Mouse (Mus musculus) cerebellum, adult 9-10 months (tissue): ENCODE data around the gene Dusp28.

Experiments used
- DNase-seq: peaks from one replicate; pipeline ENCODE4 v3.0.0; 2022

Gene Dusp28

DNA sequence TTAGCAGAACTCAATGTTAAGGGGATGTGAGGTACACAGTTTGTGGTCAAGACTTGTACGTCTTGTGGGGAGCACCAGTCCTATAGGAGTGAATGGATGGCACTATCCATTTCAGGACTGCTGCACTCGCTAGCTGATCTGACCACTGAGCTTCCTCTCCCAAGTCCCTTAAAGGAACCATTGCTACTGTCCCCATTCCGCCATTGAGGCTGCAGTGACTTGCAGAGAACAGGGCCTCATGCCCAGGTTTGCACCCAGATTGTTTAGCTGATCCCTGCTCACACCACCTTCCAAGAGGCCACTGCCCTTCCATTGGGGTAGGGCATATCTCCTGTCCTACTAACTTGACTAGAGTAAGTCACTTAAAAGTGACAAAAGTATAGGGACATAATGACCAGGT is 1.9 kb downstream of the Dusp28 start:
- peak; percentile 56 for DNase-seq

DNA sequence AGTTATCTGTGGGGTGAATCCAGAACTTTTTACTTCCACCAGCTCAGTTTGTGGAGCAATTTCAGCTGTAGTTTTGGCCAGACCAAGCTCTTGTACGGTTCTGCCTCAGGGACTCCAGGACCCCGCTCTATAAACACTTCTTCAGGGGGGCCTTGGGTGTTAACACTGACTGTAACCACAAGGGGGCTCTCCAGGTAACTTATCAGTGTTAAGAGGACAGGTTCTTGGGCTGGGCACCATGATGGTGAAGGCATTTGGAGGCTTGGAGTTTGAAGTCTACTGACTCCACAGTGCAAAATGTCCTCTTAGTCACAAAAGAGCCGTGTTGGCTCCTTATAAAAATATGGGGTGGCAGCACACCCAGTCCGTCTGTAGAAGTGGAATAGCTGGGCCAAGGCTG is 2.3 kb downstream of the Dusp28 start:
- peak; percentile 73 for DNase-seq

DNA sequence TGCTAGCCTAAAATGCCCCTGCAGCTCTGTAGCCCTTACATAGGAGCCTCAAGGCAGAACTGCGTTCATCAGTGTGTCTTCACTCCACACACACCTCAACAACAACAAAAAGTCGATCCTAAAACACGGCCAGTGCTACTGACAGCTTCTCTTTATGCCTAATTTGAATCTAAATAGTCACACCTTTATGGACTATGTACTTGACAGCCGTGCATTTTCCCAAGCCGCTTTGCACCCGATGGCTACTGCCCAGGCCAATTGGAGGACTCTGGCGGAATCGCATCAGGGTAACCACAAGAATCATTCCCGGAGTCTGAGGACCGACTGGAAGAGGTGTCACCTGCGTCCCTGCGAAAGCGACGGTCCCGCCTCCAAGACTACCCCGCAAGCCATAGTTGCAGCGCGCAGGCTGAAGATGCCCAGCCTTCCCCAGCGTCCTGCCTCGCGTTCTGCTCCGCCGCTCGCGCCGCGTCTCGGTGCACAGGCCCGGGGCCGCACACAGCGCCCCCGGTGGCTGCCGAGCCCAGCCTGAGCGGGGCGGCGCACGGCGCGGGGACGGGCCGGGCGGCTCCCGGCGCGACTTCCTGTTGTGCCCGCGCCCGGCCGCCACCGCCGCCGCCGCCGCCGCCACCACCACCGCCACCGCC is 3.6 kb downstream of the Dusp28 start, which contains the start of gene Rnpepl1:
Rnpepl1 (plus strand) TSS at position 545 of the 647 bp plus-strand sequence.
- peak; percentile 84 for DNase-seq

DNA sequence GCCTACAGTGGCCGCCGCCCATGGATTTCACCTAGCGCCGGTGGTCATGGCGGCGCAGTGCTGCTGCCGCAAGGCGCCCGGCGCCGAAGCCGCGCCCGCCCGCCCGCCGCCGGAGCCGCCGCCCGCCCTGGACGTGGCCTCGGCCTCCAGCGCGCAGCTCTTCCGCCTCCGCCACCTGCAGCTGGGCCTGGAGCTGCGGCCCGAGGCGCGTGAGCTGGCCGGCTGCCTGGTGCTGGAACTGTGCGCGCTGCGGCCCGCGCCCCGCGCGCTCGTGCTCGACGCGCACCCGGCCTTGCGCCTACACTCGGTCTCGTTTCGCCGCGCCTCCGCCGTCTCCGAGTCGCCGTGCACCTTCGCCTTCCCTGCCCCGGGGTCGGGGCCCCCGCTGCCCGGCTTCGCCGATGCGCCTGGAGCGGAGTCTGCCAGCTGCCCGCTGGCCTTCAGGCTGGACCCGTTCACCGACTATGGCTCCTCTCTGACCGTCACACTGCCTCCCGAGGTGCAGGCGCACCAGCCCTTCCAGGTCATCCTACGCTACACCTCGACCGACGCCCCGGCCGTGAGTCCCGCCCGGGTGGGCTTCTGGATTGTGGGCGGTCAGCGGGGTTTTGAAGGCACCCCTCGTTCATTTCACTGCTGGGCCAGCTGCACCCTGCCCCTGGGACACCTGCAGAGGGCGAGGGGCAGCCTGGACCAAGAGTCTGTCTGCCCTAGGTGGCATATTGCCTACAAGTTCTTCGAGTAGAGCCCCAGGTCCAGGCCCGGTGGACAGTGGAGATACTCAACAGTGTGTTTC is 4.3 kb downstream of the Dusp28 start:
- DNase-seq = peak; percentile 75

DNA sequence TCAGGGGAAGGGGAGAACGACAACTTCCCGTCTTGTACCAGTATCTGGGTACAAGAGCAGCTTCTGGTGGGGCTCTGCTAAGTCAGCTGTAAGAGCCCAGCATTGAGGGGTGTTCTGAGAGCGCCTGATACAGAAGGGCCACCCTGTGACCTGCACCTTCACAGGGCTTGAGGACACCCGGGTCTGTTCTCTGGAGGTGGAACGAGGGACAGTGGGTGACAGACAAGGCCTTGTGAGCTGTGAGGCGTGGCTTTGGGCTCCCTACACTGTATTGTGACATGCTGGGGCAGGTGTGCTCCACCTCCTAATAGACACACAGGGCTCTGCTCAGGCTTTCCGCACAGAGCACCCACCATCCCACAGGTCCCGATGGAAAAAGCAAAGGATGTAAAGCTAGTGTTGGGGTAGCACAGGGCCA is 4.9 kb downstream of the Dusp28 start:
- DNase-seq = no peak

DNA sequence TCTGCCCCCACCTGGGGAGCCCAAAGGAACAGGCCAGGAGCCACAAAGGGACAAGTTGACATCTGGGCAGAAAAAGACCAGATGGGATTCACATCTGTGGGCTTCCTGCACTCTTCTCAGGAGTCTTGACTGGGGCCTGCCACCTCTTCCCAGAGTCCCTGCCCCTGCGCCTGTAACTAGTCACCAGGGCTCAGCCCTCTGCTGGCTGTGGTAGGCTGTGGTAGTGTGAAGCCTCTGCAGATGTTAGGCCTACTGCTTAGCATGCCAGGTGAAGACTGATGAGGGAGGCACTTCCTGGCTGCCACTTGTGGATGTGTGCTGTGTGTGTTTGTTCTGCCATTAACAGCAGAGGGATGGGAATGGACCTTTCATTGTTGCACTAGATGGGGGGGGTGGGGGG is 5.5 kb downstream of the Dusp28 start:
- DNase-seq = no peak

DNA sequence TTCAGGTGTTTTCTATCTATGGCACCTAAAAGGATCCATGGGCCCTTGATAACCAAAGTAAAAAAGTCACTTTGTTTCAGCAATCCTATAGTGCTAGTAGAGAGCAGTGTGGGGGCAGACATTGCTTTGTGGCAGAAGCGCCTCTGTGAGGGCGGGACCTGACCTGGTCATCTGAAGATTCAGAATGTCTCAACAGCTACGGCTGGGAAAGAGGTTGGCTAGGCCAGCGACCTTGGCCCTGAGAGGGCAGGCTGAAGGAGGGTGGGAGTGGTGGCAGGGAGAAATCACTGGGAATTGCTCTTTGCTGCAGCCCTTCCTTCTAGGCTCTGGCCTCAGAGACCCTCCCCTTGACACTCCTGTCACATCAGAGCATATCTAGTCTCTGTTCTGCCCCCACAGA is 7.5 kb downstream of the Dusp28 start:
- no peak for DNase-seq

DNA sequence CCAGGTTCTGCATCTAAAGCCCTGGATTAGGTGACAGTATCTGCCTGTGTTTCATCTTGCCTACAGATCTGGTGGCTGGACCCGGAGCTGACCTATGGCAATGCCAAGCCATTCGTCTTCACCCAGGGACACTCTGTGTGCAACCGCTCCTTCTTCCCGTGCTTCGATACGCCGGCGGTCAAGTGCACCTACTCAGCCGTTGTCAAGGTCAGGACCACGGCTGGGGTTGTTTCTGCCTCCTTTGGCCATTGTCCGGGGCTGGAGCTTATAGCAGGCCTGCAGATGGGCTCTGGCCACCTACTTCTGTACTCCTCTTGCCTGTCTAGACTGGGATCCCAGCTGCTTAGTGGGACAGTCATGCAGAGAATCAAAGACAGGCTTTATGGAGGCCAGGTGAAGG is 8.2 kb downstream of the Dusp28 start:
- DNase-seq = no peak

DNA sequence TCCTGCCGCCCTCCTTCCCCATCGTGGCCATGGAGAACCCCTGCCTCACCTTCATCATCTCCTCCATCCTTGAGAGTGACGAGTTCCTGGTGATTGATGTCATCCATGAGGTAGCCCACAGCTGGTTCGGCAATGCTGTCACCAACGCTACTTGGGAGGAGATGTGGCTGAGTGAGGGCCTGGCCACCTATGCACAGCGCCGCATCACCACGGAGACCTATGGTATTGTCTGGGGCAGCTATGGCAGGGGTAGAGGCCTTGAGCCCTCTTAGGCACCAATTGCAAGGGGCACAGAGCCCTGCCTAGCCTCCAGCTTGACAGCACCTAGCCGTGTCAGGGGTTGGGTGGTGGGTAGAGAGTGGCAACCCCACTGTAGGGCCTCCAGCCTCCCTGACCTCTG is 9.9 kb downstream of the Dusp28 start:
- DNase-seq = no peak

DNA sequence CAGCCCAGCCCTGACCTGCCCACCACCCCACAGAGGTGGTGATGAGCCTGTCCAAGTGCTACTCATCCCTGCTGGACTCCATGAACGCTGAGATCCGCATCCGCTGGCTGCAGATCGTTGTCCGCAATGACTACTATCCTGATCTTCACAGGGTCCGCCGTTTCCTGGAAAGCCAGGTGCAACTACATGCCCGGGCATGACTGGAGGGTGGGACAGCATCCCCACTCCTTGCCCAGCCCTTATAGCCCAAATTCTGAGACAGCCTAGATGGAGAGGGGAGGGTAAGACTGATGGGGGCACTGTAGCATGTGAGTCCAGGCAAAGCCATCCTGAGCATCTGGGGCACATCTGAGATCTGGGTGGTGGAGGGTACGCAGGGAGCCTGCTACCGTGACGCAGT is 12.4 kb downstream of the Dusp28 start:
- DNase-seq = no peak

DNA sequence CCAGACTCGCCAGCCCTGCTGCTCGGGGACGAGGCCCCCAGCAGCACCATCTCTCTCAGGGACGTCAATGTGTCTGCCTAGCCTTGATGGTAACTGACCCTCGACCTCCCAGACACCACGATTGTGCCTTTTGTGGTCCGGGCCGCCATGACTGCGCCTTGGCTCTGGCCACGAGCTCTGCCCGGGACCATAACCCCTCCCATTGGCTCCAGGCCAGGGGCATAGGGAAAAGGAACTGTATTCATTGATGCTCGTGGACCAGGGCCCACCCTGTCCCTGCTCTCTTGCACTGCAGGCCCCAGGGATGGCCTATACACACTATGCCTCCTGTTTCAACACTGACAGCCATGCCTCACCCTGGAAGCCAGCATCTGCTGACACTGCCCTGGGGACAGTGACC is 13.0 kb downstream of the Dusp28 start:
- no peak for DNase-seq

DNA sequence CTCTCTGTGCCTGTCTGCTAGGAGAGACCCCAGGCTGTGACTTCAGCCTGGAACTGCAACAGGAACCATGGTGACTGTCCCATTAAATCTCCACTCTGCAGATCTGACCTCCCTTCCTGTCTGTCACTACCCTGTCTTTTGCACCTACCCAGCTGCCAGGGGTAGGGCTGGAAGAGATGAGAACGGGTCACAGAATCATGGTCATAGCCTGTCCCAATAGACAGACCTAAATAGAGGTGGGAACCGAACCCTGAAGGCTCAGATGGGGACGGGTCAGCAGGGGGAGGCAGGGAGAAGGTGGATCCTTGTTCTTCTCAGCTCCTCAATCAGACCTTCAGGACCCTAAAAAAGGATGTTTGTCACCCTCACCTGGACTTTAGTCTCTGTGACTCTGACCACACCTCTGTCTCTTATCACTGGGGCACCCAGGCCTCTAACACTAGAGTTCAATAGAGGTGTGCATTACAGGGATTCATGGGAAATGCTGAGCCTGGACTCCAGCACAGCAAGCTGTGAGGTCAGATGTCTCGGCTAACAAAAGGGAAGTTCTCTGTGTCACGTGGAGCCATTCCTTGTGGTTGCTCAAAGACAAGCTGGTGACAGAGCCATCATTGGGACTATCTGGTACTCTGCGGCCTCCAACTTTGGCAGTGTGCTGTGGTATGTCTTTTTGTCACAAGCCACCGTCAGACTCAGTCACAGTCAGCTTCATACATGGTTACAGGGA is 13.9 kb downstream of the Dusp28 start:
- no peak for DNase-seq

DNA sequence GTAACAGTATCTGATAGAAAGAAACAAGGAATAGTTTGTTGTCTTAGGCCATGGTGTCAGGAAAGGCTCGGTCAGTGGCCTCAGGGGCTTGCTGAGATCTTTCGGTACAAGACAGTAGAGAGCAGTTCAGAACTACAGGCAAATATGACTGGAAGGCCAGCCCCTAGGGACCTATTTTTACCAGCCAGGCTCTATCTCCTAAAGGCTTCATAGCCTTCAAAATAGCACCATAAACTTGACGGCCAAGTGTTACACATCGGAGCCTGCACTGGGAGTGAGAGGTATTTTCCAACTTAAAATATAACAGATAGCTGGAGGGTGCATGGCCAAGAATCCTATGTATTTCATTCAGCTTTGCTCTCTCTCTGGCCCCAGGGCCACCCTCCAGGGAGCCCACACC is 14.7 kb downstream of the Dusp28 start:
- DNase-seq = no peak

DNA sequence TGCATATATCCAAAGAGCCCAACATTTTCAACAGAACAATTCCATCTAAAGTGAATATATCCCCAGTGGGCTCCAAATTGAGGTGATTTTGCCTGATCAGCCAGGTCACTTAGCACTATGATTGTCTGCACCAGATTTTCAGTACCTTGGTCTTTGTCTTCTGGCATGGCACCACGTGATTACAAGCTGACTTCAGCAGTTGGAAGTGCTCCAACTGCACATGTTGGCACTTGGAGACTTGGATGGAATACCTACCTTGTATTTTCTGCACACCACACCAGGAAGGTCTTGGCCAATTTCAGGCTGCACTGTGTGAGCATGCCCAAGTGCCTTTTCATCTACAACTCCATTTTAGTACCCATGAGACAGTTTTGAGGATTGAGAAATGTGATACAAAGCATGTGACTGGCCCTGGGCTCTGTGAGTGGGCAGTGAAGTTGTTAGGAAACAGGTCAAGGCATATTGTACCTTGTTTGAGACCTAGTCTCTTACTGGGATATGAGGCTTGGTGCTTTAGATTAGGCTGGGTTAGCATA is 23.5 kb downstream of the Dusp28 start:
- no peak for DNase-seq

DNA sequence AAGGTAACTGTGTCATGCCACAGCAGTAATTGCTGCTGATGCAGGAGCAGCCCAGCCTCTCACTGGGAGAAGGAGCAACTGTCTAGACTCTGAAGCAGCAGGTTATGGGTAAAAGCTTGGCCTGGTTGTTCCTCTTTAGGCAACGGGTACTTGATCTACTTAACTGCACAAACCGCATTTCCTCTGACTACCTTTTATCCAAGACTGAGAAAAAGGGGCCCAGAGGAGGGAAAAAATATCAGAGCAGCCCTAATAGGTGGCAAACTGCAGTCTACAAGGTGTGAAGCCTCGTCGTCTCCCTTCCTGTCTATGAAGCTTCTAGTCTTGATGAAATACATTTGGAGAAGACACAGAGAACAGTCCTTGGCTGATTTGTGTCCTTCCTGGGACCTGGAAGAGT is 26.8 kb downstream of the Dusp28 start:
- no peak for DNase-seq

DNA sequence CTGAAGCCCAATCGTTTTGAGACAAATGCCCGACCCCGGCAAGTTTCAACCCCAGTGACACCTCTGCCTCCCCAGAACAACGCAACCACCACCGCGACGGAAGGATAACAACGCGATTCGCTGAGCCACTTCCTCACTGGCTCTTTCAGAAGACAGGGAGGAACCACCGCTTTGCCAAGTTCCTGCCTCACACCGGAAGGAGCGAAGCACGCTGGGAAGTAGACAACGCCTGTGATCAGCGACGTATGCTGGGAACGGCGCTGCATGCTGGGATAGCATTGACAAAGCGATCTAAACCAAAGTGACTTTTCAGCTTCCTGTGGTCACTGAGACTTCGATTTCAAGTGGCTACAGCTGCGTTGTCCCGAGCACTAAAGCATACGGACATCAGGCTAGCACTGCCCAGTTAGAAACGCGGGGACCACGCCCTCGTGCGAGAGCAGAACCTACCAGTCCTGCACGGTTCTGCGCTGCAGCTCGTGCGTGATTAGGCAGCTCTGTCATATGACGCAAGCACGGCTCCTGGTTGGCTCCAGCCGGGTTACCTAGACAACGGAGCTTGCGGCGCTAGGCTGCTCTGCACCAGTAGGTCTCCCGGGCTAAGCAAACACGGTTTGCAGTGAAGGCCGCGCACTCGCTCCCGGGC is 27.5 kb downstream of the Dusp28 start, which contains the start of gene Capn10:
Capn10 (plus strand) TSS at position 195 of the 646 bp plus-strand sequence.
- peak; percentile 96 for DNase-seq

DNA sequence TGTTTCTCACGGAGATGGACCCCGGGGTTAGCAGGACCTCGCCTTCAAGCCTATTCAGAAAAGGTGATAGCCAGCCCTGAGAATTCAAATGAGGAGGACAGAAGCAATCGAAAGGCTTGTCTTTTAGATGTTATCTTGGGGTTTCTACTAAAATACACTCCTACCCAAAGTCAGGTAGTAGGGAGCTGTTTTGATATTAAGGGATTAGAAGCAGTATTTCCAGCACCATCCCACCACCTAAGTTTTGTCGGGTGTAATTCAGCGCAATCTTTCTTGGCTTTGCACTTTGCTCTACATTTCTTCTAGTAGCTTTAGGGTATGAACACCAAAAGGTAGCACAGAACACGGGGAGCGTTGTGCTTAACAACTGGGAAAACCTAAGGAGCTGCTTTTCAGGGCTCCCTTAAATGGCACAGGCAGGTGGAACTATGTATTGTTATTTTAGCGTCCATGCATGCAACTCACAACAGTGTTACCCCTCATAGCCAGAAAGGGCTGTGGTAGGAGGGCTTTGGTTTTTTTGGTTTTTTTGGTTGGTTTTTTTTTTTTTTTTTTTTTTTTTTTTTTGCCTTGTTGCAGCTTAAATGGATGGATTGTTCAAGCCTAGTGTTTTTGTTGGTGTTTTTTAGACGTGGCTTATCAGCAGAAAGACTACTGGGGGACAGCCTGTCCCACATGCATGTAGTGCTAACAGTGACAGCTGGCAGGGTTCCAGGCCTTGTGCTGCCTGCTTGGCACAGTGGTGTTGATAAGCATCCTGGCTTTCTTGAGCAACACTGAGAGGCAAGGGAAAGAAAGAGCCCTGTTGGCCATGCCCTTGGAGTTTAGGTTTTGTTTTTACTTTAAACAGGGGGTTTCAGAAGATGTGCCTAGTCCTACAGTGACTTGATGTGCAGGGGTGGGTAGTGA is 28.5 kb downstream of the Dusp28 start:
- DNase-seq = peak; percentile 67

DNA sequence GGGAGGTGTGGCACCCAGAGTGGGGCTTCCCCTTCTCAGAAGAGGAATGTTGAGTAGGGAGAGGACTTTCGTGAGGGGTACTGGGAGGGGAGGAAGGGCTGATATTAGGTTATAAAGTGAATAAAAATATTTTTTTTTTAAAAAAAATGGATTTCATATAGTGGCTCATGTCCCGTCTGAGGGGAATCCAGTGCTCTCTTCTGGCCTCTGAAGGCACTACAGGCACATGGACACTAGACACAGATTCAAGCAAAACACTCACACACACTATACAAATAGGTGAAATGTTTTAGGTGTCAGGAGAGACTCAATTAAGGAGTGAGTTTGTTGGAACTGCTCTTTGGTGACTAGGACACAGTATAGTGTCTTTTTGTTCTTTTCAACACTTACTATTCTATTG is 29.2 kb downstream of the Dusp28 start:
- no peak for DNase-seq

DNA sequence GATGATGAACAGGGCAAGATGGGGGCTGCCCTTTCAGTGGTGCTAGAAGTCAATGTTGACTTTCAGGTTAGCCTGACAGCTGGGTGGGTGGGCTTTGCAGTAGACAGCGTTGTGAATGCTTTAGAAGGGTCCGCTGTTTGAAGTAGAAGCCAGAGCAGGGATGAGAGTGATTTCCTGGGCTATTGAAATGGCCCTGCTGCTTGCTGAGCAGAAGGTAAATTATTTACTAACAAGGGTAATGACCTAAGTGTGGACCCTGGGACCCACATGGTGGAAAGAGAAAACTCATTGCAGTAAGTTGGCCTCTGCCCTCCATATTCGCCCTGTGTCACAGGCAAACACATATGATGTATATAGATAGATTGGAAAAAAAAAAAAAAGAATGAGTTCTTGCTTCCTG is 29.7 kb downstream of the Dusp28 start:
- DNase-seq = no peak

DNA sequence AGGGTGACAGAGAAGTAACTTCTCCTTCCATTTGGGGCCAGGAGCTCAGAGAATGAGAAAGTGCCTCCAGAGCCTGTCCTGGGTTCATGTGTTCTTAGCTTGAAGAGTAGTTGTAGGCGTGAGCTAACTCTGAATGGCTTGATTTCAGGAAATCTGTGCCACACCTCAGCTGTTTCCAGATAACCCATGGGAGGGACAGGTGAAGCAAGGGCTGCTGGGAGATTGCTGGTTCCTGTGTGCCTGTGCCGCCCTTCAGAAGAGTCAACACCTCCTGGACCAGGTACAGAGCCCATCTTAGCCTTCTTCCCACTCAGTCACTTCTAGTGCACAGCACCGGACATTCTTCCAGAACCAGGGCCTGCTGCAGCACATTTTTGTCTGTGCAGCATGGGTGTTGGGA is 31.0 kb downstream of the Dusp28 start:
- no peak for DNase-seq

DNA sequence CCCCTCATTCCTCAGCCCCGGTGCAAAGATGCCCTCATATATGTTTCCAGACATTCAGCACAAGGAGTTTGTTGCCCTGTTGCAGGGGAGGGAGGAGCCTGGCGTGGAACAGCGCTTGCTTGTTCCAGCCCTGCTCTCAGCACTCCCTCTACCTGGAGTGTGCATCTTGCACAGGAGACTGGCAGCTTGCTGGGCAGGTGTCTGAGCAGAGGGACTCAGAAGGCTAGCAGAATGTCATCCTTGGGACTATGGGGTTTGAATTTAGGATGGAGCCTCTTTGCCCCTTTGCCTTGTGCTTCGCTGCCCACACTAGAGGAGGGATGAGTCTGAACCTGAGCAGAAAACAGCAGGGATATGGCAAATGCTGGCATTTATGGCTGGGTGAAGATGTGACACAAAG is 33.0 kb downstream of the Dusp28 start:
- peak; percentile 66 for DNase-seq
